Mouse (Mus musculus): ENCODE measurements around the gene Gm10024. TPM values are rescaled to one million over a fixed set of nuclear protein-coding genes. Genes with fewer than 3 reads are reported as not detected.

Gene Gm10024
- polyA plus RNA-seq (2015; fragmentation: Nextera tagmentation; extraction: Ambion mirVana): not detected in 2 replicates

GRCm38 (mm10) chr10:77711157-77711556 lies at the start of gene Gm10024:
Gene Gm10024, plus strand, starts transcription at chr10:77711457.

GRCm38 (mm10) chr10:77685895-77686664 lies 25.2 kb upstream of the Gm10024 start, which contains the start of gene Tspear:
Gene Tspear, plus strand, starts transcription at chr10:77686569.

GRCm38 (mm10) chr10:77690356-77690807 lies 20.9 kb upstream of the Gm10024 start, which contains the start of gene Gm19402:
Gene Gm19402, minus strand, starts transcription at chr10:77690757.

GRCm38 (mm10) chr10:77697133-77697532 lies 14.1 kb upstream of the Gm10024 start, which contains the start of gene Gm9508:
Gene Gm9508, minus strand, starts transcription at chr10:77697233.

GRCm38 (mm10) chr10:77706326-77706725 lies 4.9 kb upstream of the Gm10024 start, which contains the start of gene Gm10272:
Gene Gm10272, plus strand, starts transcription at chr10:77706626.

GRCm38 (mm10) chr10:77715507-77715906 lies 4.2 kb downstream of the Gm10024 start, which contains the start of gene Gm10142:
Gene Gm10142, plus strand, starts transcription at chr10:77715807.

GRCm38 (mm10) chr10:77720299-77720698 lies 9.0 kb downstream of the Gm10024 start, which contains the start of gene Krtap12-1:
Gene Krtap12-1, plus strand, starts transcription at chr10:77720599.

GRCm38 (mm10) chr10:77726186-77726585 lies 14.9 kb downstream of the Gm10024 start, which contains the start of gene Gm10100:
Gene Gm10100, plus strand, starts transcription at chr10:77726486.

GRCm38 (mm10) chr10:77741924-77742688 lies 30.8 kb downstream of the Gm10024 start, which contains the start of gene Gm18596:
Gene Gm18596, minus strand, starts transcription at chr10:77742638.

GRCm38 (mm10) chr10:77751254-77751653 lies 40.0 kb downstream of the Gm10024 start, which contains the start of gene Gm9736:
Gene Gm9736, minus strand, starts transcription at chr10:77751354.

GRCm38 (mm10) chr10:77759582-77759981 lies 48.3 kb downstream of the Gm10024 start, which contains the start of gene Gm3233:
Gene Gm3233, minus strand, starts transcription at chr10:77759682.

Other genes starting within 250 kb of the Gm10024 start
- gene Fam207a, start 195.7 kb upstream of the Gm10024 start, polyA plus RNA-seq (2015; fragmentation: Nextera tagmentation; extraction: Ambion mirVana): 27.7 and 28.7 TPM in 2 replicates
- 5.6 and 37.0 TPM in 2 replicates for gene Itgb2, start 181.2 kb upstream of the Gm10024 start, polyA plus RNA-seq (2015; fragmentation: Nextera tagmentation; extraction: Ambion mirVana)
- 150 and 154 TPM in 2 replicates for gene Pttg1ip, start 129.7 kb upstream of the Gm10024 start, polyA plus RNA-seq (2015; fragmentation: Nextera tagmentation; extraction: Ambion mirVana)
- gene Sumo3, start 105.4 kb upstream of the Gm10024 start, polyA plus RNA-seq (2015; fragmentation: Nextera tagmentation; extraction: Ambion mirVana): 184 and 190 TPM in 2 replicates
- 5.7 and 21.3 TPM in 2 replicates for gene Gm49325, start 105.3 kb upstream of the Gm10024 start, polyA plus RNA-seq (2015; fragmentation: Nextera tagmentation; extraction: Ambion mirVana)
- 59.0 and 62.6 TPM in 2 replicates for gene Ube2g2, start 89.2 kb upstream of the Gm10024 start, polyA plus RNA-seq (2015; fragmentation: Nextera tagmentation; extraction: Ambion mirVana)
- 0.39 and 0.67 TPM in 2 replicates for gene Tspear, start 24.9 kb upstream of the Gm10024 start, polyA plus RNA-seq (2015; fragmentation: Nextera tagmentation; extraction: Ambion mirVana)
- not detected in 2 replicates for gene Gm19402, start 20.7 kb upstream of the Gm10024 start, polyA plus RNA-seq (2015; fragmentation: Nextera tagmentation; extraction: Ambion mirVana)
- gene Gm9508, start 14.2 kb upstream of the Gm10024 start, polyA plus RNA-seq (2015; fragmentation: Nextera tagmentation; extraction: Ambion mirVana): not detected in 2 replicates
- gene Gm10272, start 4.8 kb upstream of the Gm10024 start, polyA plus RNA-seq (2015; fragmentation: Nextera tagmentation; extraction: Ambion mirVana): not detected in 2 replicates
- not detected in 2 replicates for gene Gm10142, start 4.3 kb downstream of the Gm10024 start, polyA plus RNA-seq (2015; fragmentation: Nextera tagmentation; extraction: Ambion mirVana)
- not detected in 2 replicates for gene Krtap12-1, start 9.1 kb downstream of the Gm10024 start, polyA plus RNA-seq (2015; fragmentation: Nextera tagmentation; extraction: Ambion mirVana)
- gene Gm10100, start 15.0 kb downstream of the Gm10024 start, polyA plus RNA-seq (2015; fragmentation: Nextera tagmentation; extraction: Ambion mirVana): not detected in 2 replicates
- not detected in 2 replicates for gene Gm18596, start 31.2 kb downstream of the Gm10024 start, polyA plus RNA-seq (2015; fragmentation: Nextera tagmentation; extraction: Ambion mirVana)
- not detected in 2 replicates for gene Gm9736, start 39.9 kb downstream of the Gm10024 start, polyA plus RNA-seq (2015; fragmentation: Nextera tagmentation; extraction: Ambion mirVana)
- not detected in 2 replicates for gene Gm3233, start 48.2 kb downstream of the Gm10024 start, polyA plus RNA-seq (2015; fragmentation: Nextera tagmentation; extraction: Ambion mirVana)
- gene Gm3238, start 59.9 kb downstream of the Gm10024 start, polyA plus RNA-seq (2015; fragmentation: Nextera tagmentation; extraction: Ambion mirVana): not detected in 2 replicates
- gene Gm7138, start 65.5 kb downstream of the Gm10024 start, polyA plus RNA-seq (2015; fragmentation: Nextera tagmentation; extraction: Ambion mirVana): not detected in 2 replicates
- gene Gm3250, start 71.1 kb downstream of the Gm10024 start, polyA plus RNA-seq (2015; fragmentation: Nextera tagmentation; extraction: Ambion mirVana): not detected in 2 replicates
- not detected in 2 replicates for gene Gm7137, start 76.7 kb downstream of the Gm10024 start, polyA plus RNA-seq (2015; fragmentation: Nextera tagmentation; extraction: Ambion mirVana)
- gene Gm9639, start 83.6 kb downstream of the Gm10024 start, polyA plus RNA-seq (2015; fragmentation: Nextera tagmentation; extraction: Ambion mirVana): not detected in 2 replicates
- not detected in 2 replicates for gene Gm19668, start 87.7 kb downstream of the Gm10024 start, polyA plus RNA-seq (2015; fragmentation: Nextera tagmentation; extraction: Ambion mirVana)
- gene Gm9507, start 100.4 kb downstream of the Gm10024 start, polyA plus RNA-seq (2015; fragmentation: Nextera tagmentation; extraction: Ambion mirVana): not detected in 2 replicates
- not detected in 2 replicates for gene Gm2696, start 103.2 kb downstream of the Gm10024 start, polyA plus RNA-seq (2015; fragmentation: Nextera tagmentation; extraction: Ambion mirVana)
- not detected in 2 replicates for gene Krtap10-4, start 115.6 kb downstream of the Gm10024 start, polyA plus RNA-seq (2015; fragmentation: Nextera tagmentation; extraction: Ambion mirVana)
- gene Krtap10-10, start 124.5 kb downstream of the Gm10024 start, polyA plus RNA-seq (2015; fragmentation: Nextera tagmentation; extraction: Ambion mirVana): not detected in 2 replicates
- not detected in 2 replicates for gene Gm36176, start 135.3 kb downstream of the Gm10024 start, polyA plus RNA-seq (2015; fragmentation: Nextera tagmentation; extraction: Ambion mirVana)
- gene Gm10318, start 141.4 kb downstream of the Gm10024 start, polyA plus RNA-seq (2015; fragmentation: Nextera tagmentation; extraction: Ambion mirVana): not detected in 2 replicates
- not detected in 2 replicates for gene Gm3285, start 150.5 kb downstream of the Gm10024 start, polyA plus RNA-seq (2015; fragmentation: Nextera tagmentation; extraction: Ambion mirVana)
- 7.1 and 7.6 TPM in 2 replicates for gene Lrrc3, start 191.1 kb downstream of the Gm10024 start, polyA plus RNA-seq (2015; fragmentation: Nextera tagmentation; extraction: Ambion mirVana)

Data from urinary bladder, postnatal 0 days (tissue).